Mouse (Mus musculus) left cerebral cortex, adult 2 months (tissue): Measurements from ENCODE around the gene Ikbkg. TPM values are rescaled to one million over a fixed set of nuclear protein-coding genes. Genes with fewer than 3 reads are reported as not detected.
"Not testable (repeated sequence)": the region's sequence is repeated elsewhere in the genome, so short reads cannot be mapped to it uniquely, and the experiment has no call there.

Experiments
- DNase-seq, 2 experiments: peaks; one replicate each; pipeline ENCODE4 v3.0.0; 2021 to 2022; ENCODE audit warnings: low spot score in 2 of 2, mixed read lengths in 1 of 2; ENCODE audit errors: extremely low spot score in 1 of 2
- H3K27ac ChIP-seq: fragments of 200-600 bp; 2 replicates; pipeline ENCODE4 v1.8.1; 2022
- H3K4me3 ChIP-seq: fragments of 200-600 bp; 2 replicates; pipeline ENCODE4 v1.8.1; 2022
- CTCF ChIP-seq: fragments of 200-600 bp; IDR thresholded peaks from 2 replicates; pipeline ENCODE4 v1.8.1; 2022; ENCODE audit warnings: antibody characterized with exemption, mild to moderate bottlenecking, moderate library complexity
- intact Hi-C: fragments of 180-260 bp; cut with DNase I; formaldehyde crosslinking; loops from one replicate; pipeline ENCODE4 v1.15.1; 2025
- total RNA-seq, 2 experiments: library from RNA; stranded (reverse); gene quantifications; 2 replicates each; pipeline ENCODE4 v1.2.3; 2021

Ikbkg gene
- total RNA-seq, 2 experiments from 2014 or later: 44.8 to 47.6 TPM

- no peak for TF ChIP-seq CTCF
- no peak for DNase-seq
- Histone ChIP-seq H3K4me3 (no peak overlapping the region), H3K27ac (no peak overlapping the region)
- intact Hi-C loops: no loop called here
Measured at GRCm38 (mm10) chrX:74400136-74400535, 7.0 kb downstream of the Ikbkg start.

DNA sequence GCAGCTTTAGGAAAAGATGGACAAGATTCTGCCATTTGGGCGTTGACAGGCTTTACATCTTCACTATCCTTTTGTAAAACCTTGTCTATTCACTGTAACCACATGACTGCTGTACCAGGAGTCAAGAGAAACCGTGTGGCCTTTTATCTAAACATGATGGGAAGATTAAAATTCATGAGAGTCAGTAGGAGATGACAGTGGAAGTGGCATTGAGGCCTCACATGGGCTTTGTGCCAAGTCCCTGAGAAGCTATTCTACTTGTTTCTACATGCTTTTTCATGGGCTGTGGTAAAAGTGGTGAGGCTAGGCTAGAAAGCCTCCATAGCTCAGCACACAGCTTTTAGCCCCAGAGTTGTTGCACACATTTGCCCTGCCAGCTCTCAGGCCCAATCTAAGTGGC lies 15.2 kb downstream of the Ikbkg start:
- Histone ChIP-seq H3K27ac (no peak overlapping the region), H3K4me3 (no peak overlapping the region)
- no peak for TF ChIP-seq CTCF
- intact Hi-C loops: no loop called here
- DNase-seq: no peak

DNA sequence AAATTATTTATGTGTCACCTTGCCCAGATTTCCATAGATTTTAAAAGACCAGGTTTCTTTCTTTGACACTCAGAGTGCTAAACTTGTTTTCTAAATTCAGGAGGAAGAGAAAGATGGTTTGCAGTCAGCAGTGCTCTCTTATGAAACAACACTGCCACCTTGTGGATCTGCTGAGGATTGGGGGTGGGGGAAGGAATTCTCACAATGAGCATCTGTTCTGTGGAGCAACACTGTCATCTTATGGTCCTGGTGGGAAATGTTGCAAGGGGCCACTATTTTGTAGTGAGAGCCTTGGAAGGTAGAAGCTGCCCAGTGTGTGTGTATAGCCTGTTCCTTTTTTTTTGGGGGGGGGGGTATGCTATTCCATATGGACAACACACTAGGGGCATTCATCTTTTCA lies 20.3 kb downstream of the Ikbkg start:
- Histone ChIP-seq H3K27ac (no peak overlapping the region), H3K4me3 (no peak overlapping the region)
- intact Hi-C loops: loop anchor here (1.0 to 10.0 kb wide), 5 partner anchors 165 to 1399 kb away; partner anchors contain the start of gene Hcfc1
- DNase-seq: peak; percentile 61 to 69
- TF ChIP-seq CTCF: peak; percentile 84

- TF ChIP-seq CTCF: no peak
- Histone ChIP-seq H3K27ac (no peak overlapping the region), H3K4me3 (no peak overlapping the region)
- DNase-seq: no peak
- intact Hi-C loops: no loop called here
Measured at GRCm38 (mm10) chrX:74424443-74424842, 31.4 kb downstream of the Ikbkg start.

DNA sequence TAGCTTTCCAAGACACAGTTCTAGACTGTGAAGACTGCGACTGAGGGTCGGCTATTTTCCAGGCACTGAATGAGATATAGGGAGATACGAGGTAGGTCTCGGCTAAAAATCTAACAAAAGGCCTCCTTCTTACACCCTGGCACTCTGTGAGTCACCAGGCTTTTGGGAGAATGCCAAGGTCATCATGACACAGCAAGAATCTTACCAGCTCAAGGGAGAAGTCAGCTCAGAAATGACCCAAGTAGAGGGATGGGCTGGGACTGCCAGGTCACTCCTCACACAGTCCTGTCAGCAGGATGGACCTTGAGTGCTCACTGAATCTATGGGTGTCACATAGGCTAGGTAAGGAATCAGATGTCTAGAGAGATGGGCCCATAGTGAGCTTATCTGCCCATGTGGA lies 32.1 kb downstream of the Ikbkg start:
- intact Hi-C loops: no loop called here
- DNase-seq: no peak
- TF ChIP-seq CTCF: no peak
- H3K27ac ChIP-seq: no peak overlapping the region
- no peak overlapping the region for H3K4me3 ChIP-seq

- H3K27ac ChIP-seq: no peak overlapping the region
- TF ChIP-seq CTCF: no peak
- no peak overlapping the region for H3K4me3 ChIP-seq
- DNase-seq: no peak
- intact Hi-C loops: no loop called here
Measured at GRCm38 (mm10) chrX:74426256-74426655, 33.2 kb downstream of the Ikbkg start.

DNA sequence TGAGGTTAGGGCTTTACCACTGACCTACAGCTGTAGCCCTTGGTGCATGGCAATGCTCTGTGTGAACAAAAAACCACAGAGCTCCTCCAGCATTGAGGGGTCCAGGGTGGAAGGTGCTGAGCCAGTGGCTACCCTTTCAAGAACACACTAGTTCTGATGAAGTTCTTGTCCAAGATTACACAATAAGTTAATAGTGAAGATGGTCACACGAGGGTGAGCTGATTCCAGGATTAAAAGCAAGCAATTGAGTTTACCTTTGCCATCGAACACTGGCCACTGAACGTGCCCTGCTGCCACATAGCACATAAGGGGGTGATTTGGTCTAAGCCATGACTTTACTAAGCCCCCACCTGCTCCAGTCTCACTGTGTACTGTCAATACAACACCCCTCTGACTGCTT lies 34.0 kb downstream of the Ikbkg start:
- intact Hi-C loops: no loop called here
- no peak overlapping the region for H3K4me3 ChIP-seq
- no peak for TF ChIP-seq CTCF
- no peak overlapping the region for H3K27ac ChIP-seq
- no peak for DNase-seq

- H3K27ac ChIP-seq: no peak overlapping the region; the same call in 1 of the 2 replicates
- intact Hi-C loops: no loop called here
- H3K4me3 ChIP-seq: peak overlapping the region; percentile 64
- no peak for TF ChIP-seq CTCF
- no peak for DNase-seq
Measured at GRCm38 (mm10) chrX:74428146-74428825, 35.2 kb downstream of the Ikbkg start.

- peak within 1 kb of the TSS; percentile 64 for H3K4me3 ChIP-seq
- peak within 1 kb of the TSS; percentile 92 for H3K27ac ChIP-seq
- TF ChIP-seq CTCF: peak; percentile 19
- peak; percentile 74 to 76 for DNase-seq
- intact Hi-C loops: no loop called here
Measured at GRCm38 (mm10) chrX:74428826-74429276, 35.8 kb downstream of the Ikbkg start, which contains the start of gene G6pdx. G6pdx (minus strand) TSS chrX:74429194.

DNA sequence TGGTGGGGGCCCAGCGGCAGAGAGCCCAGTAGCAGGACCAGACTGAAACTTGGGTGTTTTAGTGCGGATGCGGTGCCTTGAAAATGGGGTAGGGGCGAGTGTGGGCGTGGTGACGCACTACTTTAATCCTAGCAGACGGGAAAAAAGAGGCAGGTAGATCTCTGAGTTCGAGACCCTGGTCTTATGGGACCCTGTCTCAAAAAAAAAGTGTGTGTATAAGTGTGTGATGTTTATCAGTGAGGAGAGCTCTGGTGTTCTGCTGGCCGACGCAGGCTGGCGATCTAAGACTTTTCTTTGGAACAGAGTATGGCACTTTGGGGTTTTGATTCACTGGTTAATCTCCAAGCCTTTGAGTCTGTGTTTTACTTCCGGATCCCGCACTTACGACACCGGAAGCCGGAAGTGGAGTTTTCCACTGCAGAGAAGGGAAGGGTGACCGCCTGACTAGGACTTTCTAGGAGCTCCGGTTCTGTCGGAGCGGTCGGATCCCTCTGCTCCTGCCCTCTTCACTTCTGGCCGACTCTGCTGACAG lies 36.3 kb downstream of the Ikbkg start:
- peak; percentile 62 to 63 for DNase-seq
- H3K4me3 ChIP-seq: peak overlapping the region; percentile 64
- TF ChIP-seq CTCF: no peak
- intact Hi-C loops: no loop called here
- peak overlapping the region; percentile 92 for H3K27ac ChIP-seq

- Histone ChIP-seq H3K27ac (no peak overlapping the region), H3K4me3 (no peak overlapping the region)
- TF ChIP-seq CTCF: no peak
- intact Hi-C loops: loop anchor here (10.0 kb wide), 2 partner anchors 653 to 1273 kb away; no protein-coding TSS in a partner anchor
- no peak for DNase-seq
Measured at GRCm38 (mm10) chrX:74451157-74451912, 58.2 kb downstream of the Ikbkg start.

- Histone ChIP-seq H3K4me3 (no peak overlapping the region), H3K27ac (no peak overlapping the region)
- TF ChIP-seq CTCF: peak; percentile 78
- intact Hi-C loops: loop anchor here (10.0 kb wide), 2 partner anchors 652 to 1272 kb away; no protein-coding TSS in a partner anchor
- DNase-seq: no peak
Measured at GRCm38 (mm10) chrX:74452773-74453172, 59.7 kb downstream of the Ikbkg start.

GRCm38 (mm10) chrX:74481349-74481885 lies 88.3 kb downstream of the Ikbkg start, which contains the start of gene Gm6880:
Gm6880 (minus strand) TSS chrX:74481399.
- H3K4me3 ChIP-seq, intact Hi-C loops, H3K27ac ChIP-seq, DNase-seq: not testable (repeated sequence)
